Mouse (Mus musculus): Measurements from ENCODE around the gene Rhbdf2. TPM values are rescaled to one million over a fixed set of nuclear protein-coding genes. Genes with fewer than 3 reads are reported as not detected.
"Not testable (repeated sequence)": the region's sequence is repeated elsewhere in the genome, so short reads cannot be mapped to it uniquely, and the experiment has no call there.

The Rhbdf2 gene
- polyA plus RNA-seq, 1 experiment from 2014 or later = 0.87 TPM

GRCm38 (mm10) chr11:116636607-116637006 is 9.8 kb upstream of the Rhbdf2 start:
- H3K4me2 ChIP-seq; H3K4me3 ChIP-seq; ATAC-seq; H3K27ac ChIP-seq; H3K9me3 ChIP-seq (replicated peaks); H3K36me3 ChIP-seq (ENCODE audit: poor library complexity, severe bottlenecking); H3K9ac ChIP-seq; H3K27me3 ChIP-seq; H3K4me1 ChIP-seq: not testable (repeated sequence)
- 72% methylated on average over 8 of the region's 8 CpGs for WGBS

GRCm38 (mm10) chr11:116632962-116633361 is 6.1 kb upstream of the Rhbdf2 start:
- no peak for ATAC-seq
- no peaks in the 10 kb centered on the region for H3K27me3 ChIP-seq
- no peak overlapping the region for H3K9ac ChIP-seq
- H3K4me1 ChIP-seq = peaks cover 5% of the 10 kb centered on the region; the same call in 1 of the 2 replicates
- WGBS = 62% methylated on average over 10 of the region's 10 CpGs
- H3K4me2 ChIP-seq = no peak overlapping the region
- H3K36me3 ChIP-seq (ENCODE audit: poor library complexity, severe bottlenecking) = no peaks in the 10 kb centered on the region
- H3K27ac ChIP-seq = no peak overlapping the region
- H3K4me3 ChIP-seq = no peak overlapping the region
- no peaks in the 10 kb centered on the region for H3K9me3 ChIP-seq (replicated peaks)

GRCm38 (mm10) chr11:116630171-116630965 is 3.5 kb upstream of the Rhbdf2 start:
- no peak for ATAC-seq
- no peak overlapping the region for H3K27ac ChIP-seq
- H3K27me3 ChIP-seq = no peaks in the 10 kb centered on the region
- 72% methylated on average over 12 of the region's 12 CpGs for WGBS
- H3K9me3 ChIP-seq (replicated peaks) = no peaks in the 10 kb centered on the region
- H3K9ac ChIP-seq = no peak overlapping the region
- peaks cover 5% of the 10 kb centered on the region; the same call in 1 of the 2 replicates for H3K4me1 ChIP-seq
- no peak overlapping the region for H3K4me2 ChIP-seq
- H3K4me3 ChIP-seq = no peak overlapping the region
- H3K36me3 ChIP-seq (ENCODE audit: poor library complexity, severe bottlenecking) = no peaks in the 10 kb centered on the region

DNA sequence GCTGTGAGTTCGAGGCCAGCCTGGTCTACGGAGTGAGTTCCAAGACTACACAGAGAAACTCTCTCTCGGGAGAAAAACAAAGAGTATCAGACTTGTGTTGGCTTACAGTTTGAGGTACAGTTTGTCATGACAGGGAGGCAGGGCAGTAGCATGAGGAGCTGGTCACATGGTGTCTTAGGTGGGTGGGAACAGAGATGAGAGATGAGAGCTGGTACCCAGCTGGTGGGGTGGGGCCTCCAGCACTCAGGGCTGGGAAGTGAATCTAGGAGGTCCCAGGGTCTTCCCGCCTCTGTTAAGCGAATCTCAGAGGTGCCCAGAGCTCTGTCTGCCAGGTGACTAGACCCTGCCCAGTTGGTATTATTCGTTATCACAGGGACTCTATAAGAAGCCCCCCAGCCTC is 2.7 kb upstream of the Rhbdf2 start:
- peaks cover 8% of the 10 kb centered on the region for H3K27me3 ChIP-seq
- H3K9ac ChIP-seq = no peak overlapping the region
- H3K4me1 ChIP-seq = peaks cover 8% of the 10 kb centered on the region; the same call in 1 of the 2 replicates
- no peaks in the 10 kb centered on the region for H3K36me3 ChIP-seq (ENCODE audit: poor library complexity, severe bottlenecking)
- no peak overlapping the region for H3K4me2 ChIP-seq
- 87% methylated on average over 6 of the region's 6 CpGs for WGBS
- ATAC-seq = no peak
- no peak overlapping the region for H3K4me3 ChIP-seq
- H3K27ac ChIP-seq = no peak overlapping the region
- H3K9me3 ChIP-seq (replicated peaks) = no peaks in the 10 kb centered on the region

DNA sequence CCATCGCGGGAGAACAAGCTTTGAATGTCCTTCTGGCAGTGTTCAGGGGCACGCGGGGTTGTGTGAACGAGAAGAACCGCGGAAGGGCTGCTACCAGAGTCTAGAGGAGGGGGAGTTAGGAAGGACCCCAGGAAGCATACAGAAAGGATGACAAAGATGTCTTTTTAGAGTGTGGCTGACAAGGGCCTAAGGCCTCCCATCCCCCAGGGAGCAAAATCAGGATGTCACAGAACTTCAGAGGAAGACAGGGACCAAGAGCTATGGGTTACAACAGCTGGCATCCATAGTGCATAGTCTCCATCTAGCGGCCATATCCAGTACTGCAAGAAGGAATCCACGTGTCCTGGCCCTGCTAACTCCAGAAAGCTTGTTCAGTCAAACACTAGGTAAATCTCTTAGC is 1.9 kb upstream of the Rhbdf2 start:
- H3K36me3 ChIP-seq (ENCODE audit: poor library complexity, severe bottlenecking) = no peaks in the 10 kb centered on the region
- no peaks in the 10 kb centered on the region for H3K9me3 ChIP-seq (replicated peaks)
- peak; percentile 69; the same call in 1 of the 2 replicates for ATAC-seq
- no peak overlapping the region for H3K27ac ChIP-seq
- no peak overlapping the region for H3K9ac ChIP-seq
- H3K4me2 ChIP-seq = no peak overlapping the region
- WGBS = 60% methylated on average over 9 of the region's 9 CpGs
- H3K4me1 ChIP-seq = peaks cover 15% of the 10 kb centered on the region
- H3K4me3 ChIP-seq = no peak overlapping the region
- H3K27me3 ChIP-seq = peaks cover 15% of the 10 kb centered on the region

DNA sequence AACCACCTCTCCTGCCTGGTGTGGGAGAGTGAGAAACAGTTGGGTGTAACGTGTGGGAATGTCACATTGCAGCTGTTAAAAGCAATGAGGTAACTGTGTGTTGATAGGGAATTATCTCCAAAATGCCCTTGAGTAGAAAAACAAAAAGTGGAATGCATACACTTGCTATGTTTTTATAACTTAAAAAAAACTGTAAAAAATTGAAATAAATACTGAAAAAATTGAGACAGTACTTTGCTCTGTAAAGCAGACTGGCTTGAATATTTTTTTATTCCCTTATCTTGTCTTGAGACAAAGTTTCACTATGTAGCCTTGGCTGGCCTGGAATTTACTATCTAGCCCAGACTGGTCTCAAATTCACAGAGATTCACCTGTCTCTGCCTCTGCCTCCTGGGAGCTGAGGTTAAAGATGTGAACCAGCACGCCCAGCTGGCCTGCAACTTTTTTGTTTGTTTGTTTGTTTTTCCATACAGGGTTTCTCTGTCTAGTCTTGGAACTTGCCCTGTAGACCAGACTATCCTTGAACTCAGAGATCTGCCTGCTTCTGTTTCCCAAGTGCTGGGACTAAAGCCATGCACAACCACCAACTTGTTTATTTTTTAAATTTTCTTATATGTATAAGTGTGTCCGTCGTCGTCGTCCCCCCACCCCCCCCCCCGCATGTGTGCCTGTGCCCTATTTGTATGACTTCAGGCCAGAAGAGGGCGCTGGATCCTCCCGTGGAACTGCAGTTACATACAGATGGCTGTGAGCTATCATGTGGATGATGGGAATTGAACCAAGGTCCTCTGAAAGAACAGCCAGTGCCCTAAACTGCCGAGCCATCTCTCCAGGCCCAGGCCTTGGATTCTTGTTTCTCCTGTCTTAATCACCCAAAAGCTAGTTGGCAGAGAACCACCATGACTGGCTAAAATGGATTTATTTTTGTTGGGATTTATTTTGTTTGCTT is 527 bp upstream of the Rhbdf2 start:
- no peaks in the 10 kb centered on the region for H3K9me3 ChIP-seq (replicated peaks)
- no peak overlapping the region for H3K4me3 ChIP-seq
- peaks cover 29% of the 10 kb centered on the region for H3K27me3 ChIP-seq
- 33% methylated on average over 10 of the region's 10 CpGs for WGBS
- ATAC-seq = no peak
- peaks cover 17% of the 10 kb centered on the region for H3K4me1 ChIP-seq
- H3K36me3 ChIP-seq (ENCODE audit: poor library complexity, severe bottlenecking) = no peaks in the 10 kb centered on the region
- no peak overlapping the region for H3K27ac ChIP-seq
- H3K9ac ChIP-seq = no peak overlapping the region
- H3K4me2 ChIP-seq = no peak overlapping the region

DNA sequence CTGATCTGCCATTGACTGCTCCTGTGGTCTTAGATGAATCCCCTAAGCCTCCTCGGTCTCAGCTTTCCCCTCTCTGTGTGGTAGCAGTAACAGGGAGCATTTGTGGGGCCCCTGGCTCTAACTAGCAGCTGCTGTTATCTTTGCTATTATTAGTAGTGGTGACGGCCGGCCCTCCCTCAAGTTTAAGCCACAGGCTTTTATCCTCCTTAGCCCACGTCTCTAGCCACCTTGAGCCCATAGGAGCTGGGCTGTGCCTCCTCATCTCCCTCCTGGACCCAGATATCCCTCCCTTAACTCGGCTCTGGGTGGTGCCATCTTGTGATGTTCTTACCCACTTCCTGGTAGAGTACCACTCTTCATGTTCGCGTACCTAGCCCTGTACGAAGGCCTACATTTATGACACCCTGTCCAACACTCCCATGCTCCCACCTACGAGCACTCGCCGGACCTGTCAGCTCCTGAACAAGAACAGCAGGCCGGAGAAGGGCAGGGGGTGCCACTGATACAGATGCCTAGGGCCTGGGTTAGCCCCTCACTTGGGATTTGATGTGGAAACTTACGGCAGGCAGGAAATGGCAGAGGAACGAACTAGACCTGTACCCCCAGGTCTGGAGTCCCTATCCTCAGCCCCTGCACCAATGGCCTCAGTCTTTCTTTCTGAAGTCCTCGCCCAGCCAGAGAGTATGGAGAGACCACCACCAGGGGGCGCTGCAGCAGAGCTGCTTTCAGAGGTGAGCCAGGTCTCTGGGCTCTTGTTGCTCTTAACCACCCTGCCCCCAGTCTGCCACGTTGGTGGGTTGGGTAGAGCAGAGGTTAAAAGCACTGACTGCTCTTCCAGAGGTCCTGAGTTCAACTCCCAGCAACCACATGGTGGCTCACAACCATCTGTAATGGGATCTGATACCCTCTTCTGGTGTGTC is 1.5 kb downstream of the Rhbdf2 start:
- Histone ChIP-seq H3K9me3 (replicated peaks) (no peaks in the 10 kb centered on the region), H3K9ac (no peak overlapping the region), H3K27me3 (peaks cover 33% of the 10 kb centered on the region), H3K36me3 (ENCODE audit: poor library complexity, severe bottlenecking) (no peaks in the 10 kb centered on the region), H3K4me2 (no peak overlapping the region), H3K4me3 (no peak overlapping the region), H3K27ac (no peak overlapping the region), H3K4me1 (peaks cover 17% of the 10 kb centered on the region)
- WGBS = 72% methylated on average over 17 of the region's 17 CpGs
- no peak for ATAC-seq

GRCm38 (mm10) chr11:116624131-116624832 is 2.5 kb downstream of the Rhbdf2 start:
- peak overlapping the region; percentile 65 for H3K9ac ChIP-seq
- 12% methylated on average over 42 of the region's 42 CpGs for WGBS
- H3K4me3 ChIP-seq = peak overlapping the region; percentile 50
- H3K27me3 ChIP-seq = peaks cover 33% of the 10 kb centered on the region
- H3K36me3 ChIP-seq (ENCODE audit: poor library complexity, severe bottlenecking) = no peaks in the 10 kb centered on the region
- H3K9me3 ChIP-seq (replicated peaks) = no peaks in the 10 kb centered on the region
- peak overlapping the region; percentile 70 for H3K4me2 ChIP-seq
- peaks cover 17% of the 10 kb centered on the region for H3K4me1 ChIP-seq
- ATAC-seq = peak; percentile 32; the same call in 1 of the 2 replicates
- no peak overlapping the region for H3K27ac ChIP-seq

DNA sequence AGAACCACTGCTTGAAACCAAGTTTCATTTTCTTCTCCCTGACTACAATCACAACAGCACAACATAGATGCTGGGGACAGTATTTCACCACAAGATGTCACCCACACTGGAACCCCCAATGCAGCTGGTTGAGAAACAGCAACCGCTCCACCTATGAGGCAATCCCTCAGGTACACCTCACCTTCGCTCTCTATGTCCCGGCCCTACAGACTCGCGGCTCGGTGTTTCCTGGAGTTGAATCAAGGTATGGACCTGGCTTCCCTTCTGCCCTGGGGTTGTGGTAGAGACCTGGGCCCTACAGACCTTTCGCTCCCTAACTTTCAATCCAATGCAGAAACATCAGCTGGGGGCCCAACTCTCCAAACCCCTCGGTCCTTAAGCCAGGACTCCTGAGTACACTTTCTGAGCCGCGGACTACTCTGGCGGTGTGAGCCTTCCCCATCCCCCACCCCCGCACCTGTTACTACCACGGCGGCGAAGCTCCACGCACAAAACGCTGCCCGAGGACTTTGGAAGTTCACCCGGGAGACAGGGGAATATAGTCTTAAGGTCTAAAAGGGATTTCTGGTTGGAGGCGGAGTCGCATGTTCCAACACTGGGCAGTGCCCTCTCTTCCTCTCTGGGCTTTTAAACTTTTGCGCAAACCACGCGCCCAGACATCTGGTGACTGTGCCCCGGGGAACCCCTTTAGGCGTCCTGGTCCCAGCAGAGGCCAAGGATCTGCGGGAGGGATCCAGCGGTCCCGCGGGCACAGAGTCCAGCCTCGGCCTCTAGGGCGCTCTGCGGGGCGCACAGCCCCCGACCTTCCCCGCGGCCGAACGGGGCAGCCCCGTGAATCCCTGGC is 3.3 kb downstream of the Rhbdf2 start:
- H3K27me3 ChIP-seq = peaks cover 33% of the 10 kb centered on the region
- peak overlapping the region; percentile 50 for H3K4me3 ChIP-seq
- 5% methylated on average over 40 of the region's 40 CpGs for WGBS
- H3K27ac ChIP-seq = no peak overlapping the region
- H3K9me3 ChIP-seq (replicated peaks) = no peaks in the 10 kb centered on the region
- peaks cover 14% of the 10 kb centered on the region for H3K4me1 ChIP-seq
- H3K36me3 ChIP-seq (ENCODE audit: poor library complexity, severe bottlenecking) = no peaks in the 10 kb centered on the region
- H3K4me2 ChIP-seq = peak overlapping the region; percentile 70
- peak overlapping the region; percentile 65 for H3K9ac ChIP-seq
- ATAC-seq = peak; percentile 9; the same call in 1 of the 2 replicates

DNA sequence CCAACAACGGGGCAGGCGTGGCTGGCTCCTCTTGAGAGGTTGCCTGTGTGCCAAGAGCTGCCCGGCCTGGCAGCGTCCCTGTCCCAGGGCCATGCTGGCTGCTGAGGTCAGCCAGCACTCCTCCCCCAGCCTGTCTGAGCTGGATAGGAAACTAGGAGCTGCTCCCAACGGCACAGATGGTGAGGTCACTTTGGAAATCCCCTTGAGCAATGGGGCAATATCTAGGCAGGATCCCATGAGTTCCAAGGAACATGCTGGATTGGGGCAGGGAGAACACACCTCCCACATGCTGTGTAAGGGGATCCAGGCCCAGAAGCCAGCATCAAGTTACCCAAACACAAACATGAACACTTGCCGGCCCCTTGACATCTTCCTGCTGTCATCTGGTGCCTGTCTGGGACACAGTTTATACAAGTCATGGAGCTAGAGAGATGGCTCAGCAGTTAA is 5.5 kb downstream of the Rhbdf2 start:
- Histone ChIP-seq H3K36me3 (ENCODE audit: poor library complexity, severe bottlenecking) (no peaks in the 10 kb centered on the region), H3K4me3 (no peak overlapping the region), H3K4me1 (peaks cover 12% of the 10 kb centered on the region), H3K4me2 (no peak overlapping the region), H3K27ac (no peak overlapping the region), H3K9ac (no peak overlapping the region), H3K27me3 (peaks cover 33% of the 10 kb centered on the region), H3K9me3 (replicated peaks) (no peaks in the 10 kb centered on the region)
- 63% methylated on average over 6 of the region's 6 CpGs for WGBS
- ATAC-seq = no peak

All from forebrain, embryonic 13.5 days (tissue).